Mouse (Mus musculus) ES-Bruce4 (cell line): ENCODE results near the gene Cryba2.

ENCODE experiments used
- CTCF ChIP-seq: IDR thresholded peaks from one replicate; pipeline ENCODE4 v1.8.1; 2011; ENCODE audit warnings: low read depth, low read length
- EP300 ChIP-seq: IDR thresholded peaks from 2 replicates; pipeline ENCODE4 v1.6.1; 2011; ENCODE audit warnings: low read depth, low read length; ENCODE audit not compliant: insufficient read depth

- TF ChIP-seq CTCF (no peak), EP300 (no peak)
These were observed 48.9 kb upstream of the Cryba2 start for GRCm38 (mm10) chr1:74941651-74942360.
